Mouse (Mus musculus): Measurements from ENCODE around the gene Slc25a25. TPM values are rescaled to one million over a fixed set of nuclear protein-coding genes. Genes with fewer than 3 reads are reported as not detected.
A peak's percentile ranks its signal among the peaks of the same experiment; 100 is the strongest.

The Slc25a25 gene
- polyA plus RNA-seq, 1 experiment = 18.8 TPM

- DNase-seq (ENCODE audit: low spot score) = no peak
These were observed 8.4 kb upstream of the Slc25a25 start for GRCm38 (mm10) chr2:32459657-32460056.

GRCm38 (mm10) chr2:32458300-32458699 lies 7.1 kb upstream of the Slc25a25 start:
- DNase-seq (ENCODE audit: low spot score) = no peak

- DNase-seq (ENCODE audit: low spot score) = no peak
These were observed 3.9 kb upstream of the Slc25a25 start for GRCm38 (mm10) chr2:32455101-32455500.

- DNase-seq (ENCODE audit: low spot score) = no peak
These were observed 3.4 kb upstream of the Slc25a25 start for GRCm38 (mm10) chr2:32454633-32455032.

GRCm38 (mm10) chr2:32453641-32454303 lies 2.5 kb upstream of the Slc25a25 start:
- DNase-seq (ENCODE audit: low spot score) = no peak

GRCm38 (mm10) chr2:32452441-32452971 lies 1.3 kb upstream of the Slc25a25 start:
- peak; percentile 30 for DNase-seq (ENCODE audit: low spot score)

- DNase-seq (ENCODE audit: low spot score) = peak; percentile 96
These were observed 676 bp upstream of the Slc25a25 start for GRCm38 (mm10) chr2:32451870-32452372.

- DNase-seq (ENCODE audit: low spot score) = no peak
These were observed 1.2 kb downstream of the Slc25a25 start, which contains the start of gene Naif1 for GRCm38 (mm10) chr2:32449761-32450754. TSS of gene Naif1 (plus strand) at chr2:32450457.

GRCm38 (mm10) chr2:32448480-32448879 lies 2.8 kb downstream of the Slc25a25 start:
- no peak for DNase-seq (ENCODE audit: low spot score)

GRCm38 (mm10) chr2:32447264-32447936 lies 3.8 kb downstream of the Slc25a25 start:
- no peak for DNase-seq (ENCODE audit: low spot score)

- no peak for DNase-seq (ENCODE audit: low spot score)
These were observed 5.7 kb downstream of the Slc25a25 start for GRCm38 (mm10) chr2:32445535-32445934.

- DNase-seq (ENCODE audit: low spot score) = no peak
These were observed 9.7 kb downstream of the Slc25a25 start for GRCm38 (mm10) chr2:32441550-32441949.

GRCm38 (mm10) chr2:32440632-32441031 lies 10.6 kb downstream of the Slc25a25 start:
- no peak for DNase-seq (ENCODE audit: low spot score)

GRCm38 (mm10) chr2:32440164-32440563 lies 11.1 kb downstream of the Slc25a25 start:
- no peak for DNase-seq (ENCODE audit: low spot score)

- DNase-seq (ENCODE audit: low spot score) = no peak
These were observed 12.1 kb downstream of the Slc25a25 start for GRCm38 (mm10) chr2:32439177-32439576.

- DNase-seq (ENCODE audit: low spot score) = no peak
These were observed 12.5 kb downstream of the Slc25a25 start for GRCm38 (mm10) chr2:32438733-32439132.

GRCm38 (mm10) chr2:32437612-32438166 lies 13.6 kb downstream of the Slc25a25 start:
- no peak for DNase-seq (ENCODE audit: low spot score)

- DNase-seq (ENCODE audit: low spot score) = no peak
These were observed 14.4 kb downstream of the Slc25a25 start for GRCm38 (mm10) chr2:32436686-32437372.

GRCm38 (mm10) chr2:32430701-32431676 lies 20.3 kb downstream of the Slc25a25 start:
- peak; percentile 26 for DNase-seq (ENCODE audit: low spot score)

All from urinary bladder, adult 2 months (tissue).